Mouse (Mus musculus): ENCODE measurements around the gene Shmt2. TPM values are rescaled to one million over a fixed set of nuclear protein-coding genes. Genes with fewer than 3 reads are reported as not detected.
A peak's percentile ranks its signal among the peaks of the same experiment; 100 is the strongest.

Shmt2 gene
- total RNA-seq, 2 experiments from 2014 or later: 36.2 to 36.3 TPM

GRCm38 (mm10) chr10:127513501-127514091, 8.6 kb downstream of the Shmt2 start:
- no peak for DNase-seq (ENCODE audit: low spot score in 2 of 2)

- DNase-seq (ENCODE audit: low spot score in 2 of 2): peak; percentile 98
Observed at GRCm38 (mm10) chr10:127512813-127513212, 9.4 kb downstream of the Shmt2 start.

- DNase-seq (ENCODE audit: low spot score in 2 of 2): no peak
Observed at GRCm38 (mm10) chr10:127512307-127512666, 10.0 kb downstream of the Shmt2 start.

- peak; percentile 75 to 80 for DNase-seq (ENCODE audit: low spot score in 2 of 2)
Observed at GRCm38 (mm10) chr10:127511634-127512306, 10.5 kb downstream of the Shmt2 start.

- DNase-seq (ENCODE audit: low spot score in 2 of 2): peak in 1 of 2 experiments; percentile 30
Observed at GRCm38 (mm10) chr10:127510895-127511617, 11.2 kb downstream of the Shmt2 start.

- peak in 1 of 2 experiments; percentile 63 for DNase-seq (ENCODE audit: low spot score in 2 of 2)
Observed at GRCm38 (mm10) chr10:127509837-127510701, 12.2 kb downstream of the Shmt2 start.

- DNase-seq (ENCODE audit: low spot score in 2 of 2): peak; percentile 95
Observed at GRCm38 (mm10) chr10:127509051-127509836, 13.0 kb downstream of the Shmt2 start.

GRCm38 (mm10) chr10:127508239-127508638, 14.0 kb downstream of the Shmt2 start:
- peak; percentile 85 to 88 for DNase-seq (ENCODE audit: low spot score in 2 of 2)

- DNase-seq (ENCODE audit: low spot score in 2 of 2): no peak
Observed at GRCm38 (mm10) chr10:127500894-127501893, 21.1 kb downstream of the Shmt2 start, which contains the start of gene Stac3. Stac3 (plus strand) TSS chr10:127501686.

- DNase-seq (ENCODE audit: low spot score in 2 of 2): no peak
Observed at GRCm38 (mm10) chr10:127500042-127500441, 22.2 kb downstream of the Shmt2 start.

GRCm38 (mm10) chr10:127499516-127499915, 22.7 kb downstream of the Shmt2 start:
- DNase-seq (ENCODE audit: low spot score in 2 of 2): no peak

GRCm38 (mm10) chr10:127496156-127496555, 26.1 kb downstream of the Shmt2 start:
- no peak for DNase-seq (ENCODE audit: low spot score in 2 of 2)

GRCm38 (mm10) chr10:127492118-127492517, 30.1 kb downstream of the Shmt2 start:
- no peak for DNase-seq (ENCODE audit: low spot score in 2 of 2)

GRCm38 (mm10) chr10:127491128-127491512, 31.1 kb downstream of the Shmt2 start:
- DNase-seq (ENCODE audit: low spot score in 2 of 2): no peak

- DNase-seq (ENCODE audit: low spot score in 2 of 2): no peak
Observed at GRCm38 (mm10) chr10:127490160-127491127, 31.8 kb downstream of the Shmt2 start.

- no peak for DNase-seq (ENCODE audit: low spot score in 2 of 2)
Observed at GRCm38 (mm10) chr10:127488856-127489255, 33.4 kb downstream of the Shmt2 start.

- no peak for DNase-seq (ENCODE audit: low spot score in 2 of 2)
Observed at GRCm38 (mm10) chr10:127485235-127485634, 37.0 kb downstream of the Shmt2 start.
